Mouse (Mus musculus) effector memory CD4-positive, alpha-beta T cell, adult 7 months (primary cell): ENCODE measurements around the gene AI593442. TPM values are rescaled to one million over a fixed set of nuclear protein-coding genes. Genes with fewer than 3 reads are reported as not detected.

Experiments
- polyA plus RNA-seq: library from polyadenylated mRNA; unstranded; fragments of 100-300 nt; shearing (Covaris generic); gene quantifications from one replicate; pipeline ENCODE4 v1.2.1, GENCODE M21; 2017

Gene AI593442
- 0.24 TPM for polyA plus RNA-seq

GRCm38 (mm10) chr9:52679362-52679947, at the start of gene AI593442:
AI593442 (minus strand) TSS chr9:52679780.

